Mouse (Mus musculus) E14TG2a.4 (cell line): ENCODE data around the gene Eif3m.

Experiments
- CTCF ChIP-seq: conservative IDR thresholded peaks from 2 replicates; pipeline ENCODE4 v1.5.1; 2014; ENCODE audit warnings: low read length
- NANOG ChIP-seq: IDR thresholded peaks from 2 replicates; pipeline ENCODE4 v1.6.1; 2014; ENCODE audit warnings: borderline replicate concordance, low read length, mixed read lengths
- POU5F1 ChIP-seq: IDR thresholded peaks from 2 replicates; pipeline ENCODE4 v1.6.1; 2014; ENCODE audit warnings: low read length, borderline replicate concordance

DNA sequence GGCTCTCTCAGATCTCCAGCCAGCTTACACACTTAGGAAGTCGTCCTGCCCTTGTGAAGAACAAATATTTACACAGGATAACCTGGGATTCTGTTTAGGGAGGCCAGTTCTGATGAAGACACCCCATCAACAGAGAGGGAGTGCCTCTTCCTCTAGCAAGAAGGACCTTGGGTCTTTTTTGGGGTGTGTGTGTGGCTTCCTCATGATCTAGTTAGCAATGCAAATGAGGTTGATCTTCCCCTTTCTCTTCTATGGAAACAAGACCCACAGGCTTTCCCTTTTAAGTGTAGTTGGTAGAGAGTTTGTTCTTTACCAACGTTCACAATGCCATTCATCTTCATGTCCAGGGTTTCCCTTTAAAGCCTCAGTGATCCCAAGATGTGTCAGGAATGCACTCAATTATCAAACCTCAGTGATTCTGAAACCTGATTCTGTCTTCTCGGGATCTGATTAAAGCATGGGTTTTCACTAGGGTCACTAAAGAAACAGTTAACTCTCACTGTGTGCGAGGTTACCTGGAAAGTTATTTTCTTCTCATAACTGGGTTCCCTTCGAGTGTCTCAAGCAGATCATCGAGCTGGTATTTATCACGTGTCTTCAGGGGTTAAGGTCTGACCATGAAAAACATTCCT, 46.0 kb upstream of the Eif3m start:
- TF ChIP-seq CTCF (no peak), POU5F1 (no peak), NANOG (no peak)
